Mouse (Mus musculus) hindbrain, embryonic 15.5 days (tissue): ENCODE data around the gene Cnbp. TPM values are rescaled to one million over a fixed set of nuclear protein-coding genes. Genes with fewer than 3 reads are reported as not detected.

Experiments used
- ATAC-seq: fragments of 200-750 bp; cut with Nextera tagmentation; 2 replicates; pipeline ENCODE4 v1.8.0; 2017; ENCODE audit warnings: low read depth, moderate number of reproducible peaks, moderate TSS enrichment; ENCODE audit not compliant: low FRiP score
- H3K27ac ChIP-seq: fragments of 300-500 bp; sonication (generic); replicated peaks from 2 replicates; pipeline ENCODE4 v1.5.1; 2015; ENCODE audit warnings: mild to moderate bottlenecking, inconsistent platforms
- H3K27me3 ChIP-seq: fragments of 300-500 bp; sonication (generic); 2 replicates; pipeline ENCODE4 v1.6.1; 2015; ENCODE audit warnings: control low read depth, inconsistent platforms
- H3K36me3 ChIP-seq: fragments of 300-500 bp; sonication (generic); 2 replicates; pipeline ENCODE4 v1.6.1; 2015; ENCODE audit warnings: control low read depth, inconsistent platforms
- H3K4me1 ChIP-seq: fragments of 300-500 bp; sonication (generic); replicated peaks from 2 replicates; pipeline ENCODE4 v1.6.1; 2015; ENCODE audit warnings: control low read depth, inconsistent platforms
- H3K4me2 ChIP-seq: fragments of 300-500 bp; sonication (generic); 2 replicates; pipeline ENCODE4 v1.6.1; 2015; ENCODE audit warnings: moderate library complexity, mild to moderate bottlenecking, inconsistent platforms
- H3K4me3 ChIP-seq: fragments of 300-500 bp; sonication (generic); 2 replicates; pipeline ENCODE4 v1.5.1; 2015; ENCODE audit warnings: mild to moderate bottlenecking, inconsistent platforms
- H3K9ac ChIP-seq: fragments of 300-500 bp; sonication (generic); 2 replicates; pipeline ENCODE4 v1.6.1; 2015; ENCODE audit warnings: inconsistent platforms
- H3K9me3 ChIP-seq: fragments of 300-500 bp; sonication (generic); 2 replicates; pipeline ENCODE4 v1.6.1; 2016; ENCODE audit warnings: control low read depth, inconsistent platforms
- WGBS: fragments of 180-500 bp; shearing (Covaris S2); methylation state at CpG from one replicate; pipeline ENCODE4 v1.1.7; 2015; 5-methylcytosine and 5-hydroxymethylcytosine counted together
- polyA plus RNA-seq: library from polyadenylated mRNA; unstranded; fragments of >200 nt; fragmentation: Nextera tagmentation; extraction: Ambion mirVana; gene quantifications from 2 replicates; pipeline ENCODE4 v1.2.1, GENCODE M21; 2015

The Cnbp gene
- polyA plus RNA-seq, 1 experiment from 2014 or later, result 516 TPM

- Histone ChIP-seq H3K36me3 (peaks cover 36% of the 10 kb centered on the region), H3K9me3 (no peaks in the 10 kb centered on the region), H3K4me1 (peaks cover 42% of the 10 kb centered on the region), H3K4me3 (no peak overlapping the region), H3K4me2 (no peak overlapping the region), H3K9ac (no peak overlapping the region), H3K27me3 (no peaks in the 10 kb centered on the region), H3K27ac (no peak overlapping the region)
- ATAC-seq, result no peak
- 91% methylated on average over 1 of the region's 1 CpGs for WGBS
Observed at GRCm38 (mm10) chr6:87846813-87847212, 4.1 kb downstream of the Cnbp start.

GRCm38 (mm10) chr6:87845031-87845695, 5.7 kb downstream of the Cnbp start:
- H3K4me3 ChIP-seq, result no peak overlapping the region
- no peaks in the 10 kb centered on the region for H3K9me3 ChIP-seq
- WGBS, result 93% methylated on average over 13 of the region's 13 CpGs
- no peak overlapping the region for H3K9ac ChIP-seq
- H3K36me3 ChIP-seq, result peaks cover 43% of the 10 kb centered on the region
- H3K4me2 ChIP-seq, result no peak overlapping the region
- H3K27me3 ChIP-seq, result no peaks in the 10 kb centered on the region
- no peak for ATAC-seq
- no peak overlapping the region for H3K27ac ChIP-seq
- peaks cover 36% of the 10 kb centered on the region for H3K4me1 ChIP-seq

- Histone ChIP-seq H3K9me3 (no peaks in the 10 kb centered on the region), H3K9ac (no peak overlapping the region), H3K27me3 (no peaks in the 10 kb centered on the region), H3K4me3 (no peak overlapping the region), H3K27ac (no peak overlapping the region), H3K4me1 (peaks cover 29% of the 10 kb centered on the region), H3K36me3 (peaks cover 39% of the 10 kb centered on the region), H3K4me2 (no peak overlapping the region)
- ATAC-seq, result no peak
- WGBS, result 24% methylated on average over 1 of the region's 1 CpGs
Observed at GRCm38 (mm10) chr6:87842254-87842653, 8.7 kb downstream of the Cnbp start.

- H3K9me3 ChIP-seq, result no peaks in the 10 kb centered on the region
- peaks cover 39% of the 10 kb centered on the region for H3K36me3 ChIP-seq
- H3K4me1 ChIP-seq, result peaks cover 24% of the 10 kb centered on the region
- H3K27ac ChIP-seq, result no peak overlapping the region
- H3K4me2 ChIP-seq, result no peak overlapping the region
- no peak overlapping the region for H3K9ac ChIP-seq
- H3K27me3 ChIP-seq, result no peaks in the 10 kb centered on the region
- ATAC-seq, result no peak
- H3K4me3 ChIP-seq, result no peak overlapping the region
- WGBS, result 85% methylated on average over 8 of the region's 8 CpGs
Observed at GRCm38 (mm10) chr6:87841635-87842034, 9.3 kb downstream of the Cnbp start.

GRCm38 (mm10) chr6:87839797-87840341, 11.0 kb downstream of the Cnbp start:
- Histone ChIP-seq H3K4me1 (peaks cover 17% of the 10 kb centered on the region), H3K9me3 (no peaks in the 10 kb centered on the region), H3K9ac (no peak overlapping the region), H3K4me2 (peak overlapping the region; percentile 92), H3K4me3 (no peak overlapping the region), H3K27me3 (no peaks in the 10 kb centered on the region), H3K36me3 (peaks cover 39% of the 10 kb centered on the region), H3K27ac (no peak overlapping the region)
- ATAC-seq, result no peak
- WGBS, result 66% methylated on average over 11 of the region's 11 CpGs

- Histone ChIP-seq H3K9ac (peak within 1 kb of the TSS; percentile 71), H3K36me3 (peaks cover 33% of the 10 kb centered on the region), H3K9me3 (no peaks in the 10 kb centered on the region), H3K27ac (peak within 1 kb of the TSS; percentile 96), H3K4me3 (peak within 1 kb of the TSS; percentile 67), H3K27me3 (no peaks in the 10 kb centered on the region), H3K4me1 (peaks cover 17% of the 10 kb centered on the region), H3K4me2 (peak within 1 kb of the TSS; percentile 92)
- under 1% methylated on average over 46 of the region's 46 CpGs for WGBS
- peak; percentile 98 for ATAC-seq
Observed at GRCm38 (mm10) chr6:87838551-87839197, 12.2 kb downstream of the Cnbp start, which contains the start of gene Isy1. Gene Isy1 (minus strand): TSS chr6:87838798.

GRCm38 (mm10) chr6:87835695-87836094, 15.2 kb downstream of the Cnbp start, which contains the start of gene Gm45140:
Gene Gm45140 (minus strand): TSS chr6:87835795.
- Histone ChIP-seq H3K36me3 (peaks cover 19% of the 10 kb centered on the region), H3K4me1 (peaks cover 17% of the 10 kb centered on the region), H3K27me3 (no peaks in the 10 kb centered on the region), H3K9me3 (no peaks in the 10 kb centered on the region), H3K9ac (no peak within 1 kb of the TSS), H3K27ac (no peak within 1 kb of the TSS), H3K4me2 (no peak within 1 kb of the TSS), H3K4me3 (no peak within 1 kb of the TSS)
- no peak for ATAC-seq
- 96% methylated on average over 7 of the region's 7 CpGs for WGBS

GRCm38 (mm10) chr6:87820366-87820765, 30.5 kb downstream of the Cnbp start:
- Histone ChIP-seq H3K9me3 (no peaks in the 10 kb centered on the region), H3K4me1 (no peaks in the 10 kb centered on the region), H3K4me3 (no peak overlapping the region), H3K36me3 (peaks cover 87% of the 10 kb centered on the region), H3K4me2 (no peak overlapping the region), H3K27me3 (no peaks in the 10 kb centered on the region), H3K9ac (no peak overlapping the region), H3K27ac (no peak overlapping the region)
- ATAC-seq, result no peak
- WGBS, result 94% methylated on average over 2 of the region's 2 CpGs

- ATAC-seq, result no peak
- H3K4me3 ChIP-seq, result no peak overlapping the region
- no peaks in the 10 kb centered on the region for H3K9me3 ChIP-seq
- H3K27me3 ChIP-seq, result no peaks in the 10 kb centered on the region
- H3K4me2 ChIP-seq, result no peak overlapping the region
- no peak overlapping the region for H3K9ac ChIP-seq
- 93% methylated on average over 5 of the region's 5 CpGs for WGBS
- peaks cover 22% of the 10 kb centered on the region for H3K4me1 ChIP-seq
- no peak overlapping the region for H3K27ac ChIP-seq
- peaks cover 46% of the 10 kb centered on the region for H3K36me3 ChIP-seq
Observed at GRCm38 (mm10) chr6:87814486-87814885, 36.4 kb downstream of the Cnbp start.

GRCm38 (mm10) chr6:87812656-87813055, 38.2 kb downstream of the Cnbp start:
- no peak for ATAC-seq
- H3K36me3 ChIP-seq, result peaks cover 28% of the 10 kb centered on the region
- H3K27me3 ChIP-seq, result no peaks in the 10 kb centered on the region
- no peaks in the 10 kb centered on the region for H3K9me3 ChIP-seq
- H3K4me3 ChIP-seq, result no peak overlapping the region
- H3K4me2 ChIP-seq, result peak overlapping the region; percentile 89
- no peak overlapping the region for H3K9ac ChIP-seq
- WGBS, result 87% methylated on average over 1 of the region's 1 CpGs
- no peak overlapping the region for H3K27ac ChIP-seq
- peaks cover 25% of the 10 kb centered on the region for H3K4me1 ChIP-seq

- Histone ChIP-seq H3K9me3 (no peaks in the 10 kb centered on the region), H3K36me3 (peaks cover 20% of the 10 kb centered on the region), H3K27me3 (no peaks in the 10 kb centered on the region), H3K27ac (peak within 1 kb of the TSS; percentile 66), H3K4me3 (peak within 1 kb of the TSS; percentile 54), H3K4me2 (peak within 1 kb of the TSS; percentile 89), H3K9ac (peak within 1 kb of the TSS; percentile 72), H3K4me1 (peaks cover 25% of the 10 kb centered on the region)
- ATAC-seq, result peak; percentile 97
- 1% methylated on average over 47 of the region's 56 CpGs for WGBS
Observed at GRCm38 (mm10) chr6:87811675-87812338, 39.1 kb downstream of the Cnbp start, which contains the start of gene Rab43. Gene Rab43 (minus strand): TSS chr6:87812164.
